Mouse (Mus musculus) liver, adult (tissue): ENCODE measurements at regions not wholly inside any gene's neighbourhood (a gene's known extent, or its start where the extent isn't known, plus 50 kb on each side); places are given as distances from the start of the nearest gene placed in this dataset.

ENCODE experiments used
- GATA4 ChIP-seq: IDR thresholded peaks from 2 replicates; pipeline ENCODE4 v1.6.1; 2014; ENCODE audit warnings: mild to moderate bottlenecking, low read length; ENCODE audit not compliant: insufficient replicate concordance

- TF ChIP-seq GATA4 = no peak
Measured at GRCm38 (mm10) chr3:34909350-34909749, 259.1 kb downstream of the Sox2 start.

DNA sequence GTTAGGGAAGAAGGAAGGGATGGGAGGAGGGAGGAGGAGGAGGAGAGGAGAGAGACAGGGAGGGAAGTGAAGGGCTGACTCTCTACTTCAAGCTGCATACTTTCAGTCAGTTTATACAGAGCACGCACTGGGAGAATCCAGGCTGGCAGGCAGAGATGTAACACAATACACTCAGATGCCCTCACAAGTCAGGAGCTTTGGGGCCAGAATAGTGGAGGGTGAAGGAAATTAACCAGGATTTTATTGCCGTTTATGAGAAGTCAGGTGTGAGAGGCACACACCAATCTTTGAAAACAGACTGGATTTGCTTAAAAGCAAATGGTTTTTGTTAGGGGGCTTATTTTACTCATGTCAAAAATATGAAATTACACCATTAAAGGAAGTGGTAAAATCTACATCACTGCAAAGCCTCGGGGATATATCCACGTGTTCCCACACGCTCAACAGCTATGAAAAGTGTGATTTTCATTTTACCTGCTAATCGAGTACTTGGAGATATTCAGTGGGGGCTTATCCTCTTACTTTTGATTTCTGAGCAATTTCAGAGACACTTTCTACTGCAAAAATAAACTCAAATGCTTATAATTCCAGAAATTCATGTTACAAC, 268.2 kb downstream of the Sox2 start:
- no peak for TF ChIP-seq GATA4

GRCm38 (mm10) chr3:34920497-34920896, 270.3 kb downstream of the Sox2 start:
- no peak for TF ChIP-seq GATA4

DNA sequence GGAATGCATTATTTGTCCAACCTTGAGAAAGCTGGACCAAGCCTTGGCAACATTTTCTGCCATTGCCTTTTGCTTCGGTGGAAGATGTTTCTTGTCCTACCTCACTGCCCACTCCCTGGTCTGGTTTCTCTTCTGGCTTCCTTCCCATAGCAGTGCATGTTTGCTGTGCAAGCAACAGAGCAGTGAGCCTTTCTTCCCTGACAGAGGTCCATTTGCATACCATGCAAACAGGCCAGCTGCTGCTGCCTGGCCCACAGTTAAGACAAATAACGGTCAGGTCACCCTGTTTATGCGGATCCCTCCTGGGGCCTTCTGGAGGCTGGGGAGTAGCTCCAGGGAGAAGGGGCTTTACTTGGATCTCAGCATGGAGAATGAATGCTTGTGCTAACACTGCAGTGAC, 299.7 kb downstream of the Sox2 start:
- TF ChIP-seq GATA4 = no peak

DNA sequence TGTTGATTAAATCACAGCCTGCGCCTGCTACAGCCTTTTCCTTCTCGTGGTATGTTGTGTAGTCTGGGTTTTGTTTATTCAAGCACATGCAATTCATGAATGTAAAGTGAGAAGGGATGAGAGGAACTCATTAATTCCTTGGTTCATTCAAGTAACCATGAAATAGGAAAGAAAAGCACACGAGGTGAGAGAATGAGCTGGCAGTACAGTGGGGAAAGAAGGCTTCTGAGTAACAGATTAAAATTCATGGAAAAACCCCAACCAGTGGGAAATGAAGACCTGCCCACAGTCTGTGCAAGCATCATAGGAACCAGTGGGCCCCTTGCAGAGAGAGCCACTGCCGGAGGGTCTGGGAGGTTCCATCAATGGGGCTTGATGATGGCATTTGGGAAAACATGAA, 306.0 kb downstream of the Sox2 start:
- no peak for TF ChIP-seq GATA4

DNA sequence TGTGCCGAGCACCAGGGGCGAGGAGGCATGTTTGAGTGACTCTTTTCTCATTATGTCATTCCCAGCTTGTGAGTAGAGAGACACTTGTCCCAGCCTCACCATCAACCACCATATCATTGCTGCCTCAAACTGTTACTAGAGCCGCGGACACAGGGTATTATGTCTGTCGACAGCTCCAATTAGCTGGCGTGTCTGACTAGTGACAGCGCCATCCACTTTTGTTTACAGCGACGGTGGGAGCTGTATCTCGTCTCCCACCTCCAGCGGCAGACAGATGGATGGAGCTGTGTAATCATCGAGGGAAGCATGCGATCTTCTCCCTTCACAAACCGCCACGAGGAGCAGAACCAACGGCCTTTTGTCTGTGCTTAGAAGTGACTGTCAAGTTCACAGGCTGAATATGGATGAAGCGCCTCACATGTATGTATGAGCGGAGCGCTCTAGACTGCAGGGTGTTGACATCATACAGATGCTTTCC, 308.9 kb downstream of the Sox2 start:
- no peak for TF ChIP-seq GATA4

DNA sequence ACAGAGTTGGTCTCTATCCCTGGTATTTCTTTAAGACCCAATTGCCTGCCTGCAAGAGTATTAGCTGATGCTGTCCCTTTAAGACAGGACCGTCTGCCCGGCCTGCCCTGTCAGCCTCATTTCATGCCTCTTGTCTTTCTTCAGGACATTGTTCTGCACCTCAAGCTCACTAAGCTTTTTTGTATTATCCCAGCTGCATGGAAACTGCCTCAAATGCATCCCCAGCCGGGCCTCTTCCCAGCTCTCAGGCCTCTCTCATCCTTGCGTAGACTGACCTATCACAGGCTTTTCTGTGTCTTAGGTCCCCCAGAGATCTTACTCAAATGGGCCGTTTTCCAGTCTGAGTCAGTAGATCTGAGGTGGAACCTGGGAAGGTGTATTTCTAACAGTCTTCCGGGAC, 316.2 kb downstream of the Sox2 start:
- TF ChIP-seq GATA4 = no peak

DNA sequence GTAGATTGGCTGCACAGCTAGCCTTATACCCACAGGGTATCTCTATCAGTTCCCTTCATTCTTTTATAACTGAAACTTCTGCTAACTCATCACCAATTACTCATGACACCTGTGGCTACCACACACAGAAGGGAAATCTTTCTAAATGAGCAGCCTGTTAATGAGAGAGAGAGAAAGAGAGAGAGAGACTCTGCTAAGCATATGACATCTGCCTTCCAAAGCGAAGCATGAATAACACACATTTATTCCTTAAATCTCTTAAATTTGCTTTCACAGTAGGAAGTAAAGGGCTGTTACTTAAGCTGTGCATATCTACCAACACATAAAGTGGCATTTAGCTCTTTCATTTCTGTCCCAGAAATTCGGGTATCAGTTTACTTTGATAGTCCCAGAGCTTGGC, 317.7 kb downstream of the Sox2 start:
- TF ChIP-seq GATA4 = no peak

- TF ChIP-seq GATA4 = no peak
Measured at GRCm38 (mm10) chr3:34971536-34971935, 321.3 kb downstream of the Sox2 start.

GRCm38 (mm10) chr3:34974371-34974770, 324.2 kb downstream of the Sox2 start:
- TF ChIP-seq GATA4 = no peak
